Mouse (Mus musculus): ENCODE measurements around the gene Tnfsf15.

Tnfsf15 gene

DNA sequence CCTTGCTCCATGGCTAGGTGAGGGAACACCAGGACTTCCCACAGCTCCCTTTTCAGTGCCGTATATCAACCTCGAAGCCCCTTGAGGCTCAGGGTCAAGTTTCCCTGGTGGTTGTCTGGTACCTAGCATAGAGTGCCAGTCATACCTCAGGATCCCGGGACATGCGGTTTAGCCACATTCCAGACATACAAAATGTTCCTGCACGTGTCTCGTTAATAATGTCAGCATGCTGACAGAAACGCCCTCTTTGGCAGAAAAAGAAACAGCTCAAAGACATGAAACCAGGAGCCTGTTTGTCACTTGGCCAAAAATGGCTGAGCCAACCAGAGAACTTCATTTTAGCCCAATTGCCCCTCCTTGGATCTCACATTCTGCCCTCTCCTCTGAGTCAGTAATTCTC lies 2.8 kb downstream of the Tnfsf15 start:
- no peak for DNase-seq (ENCODE audit: low spot score)

DNA sequence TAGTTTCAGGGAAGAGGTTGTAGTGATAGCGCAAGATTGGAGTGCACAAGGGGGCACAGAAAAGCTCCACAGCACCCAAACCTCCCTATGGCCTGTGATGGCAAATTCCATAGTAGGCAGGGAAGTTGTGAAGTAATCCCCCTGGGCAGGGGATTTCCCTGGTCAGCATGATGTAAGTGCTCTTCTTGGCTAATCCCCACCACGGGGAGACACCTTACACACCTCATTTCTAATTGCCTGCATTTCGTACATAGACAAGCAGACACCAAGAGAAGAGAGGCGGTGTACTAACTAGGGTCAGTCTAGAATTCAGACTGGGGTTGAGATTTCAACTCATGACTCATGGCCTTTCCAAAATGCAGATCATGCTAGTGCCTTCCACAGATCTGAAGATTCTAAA lies 4.2 kb downstream of the Tnfsf15 start:
- DNase-seq (ENCODE audit: low spot score), result no peak

GRCm38 (mm10) chr4:63740001-63740400 lies 4.9 kb downstream of the Tnfsf15 start:
- DNase-seq (ENCODE audit: low spot score), result no peak

GRCm38 (mm10) chr4:63739524-63739923 lies 5.4 kb downstream of the Tnfsf15 start:
- DNase-seq (ENCODE audit: low spot score), result no peak

- no peak for DNase-seq (ENCODE audit: low spot score)
Measured at GRCm38 (mm10) chr4:63738364-63738997, 6.4 kb downstream of the Tnfsf15 start.

DNA sequence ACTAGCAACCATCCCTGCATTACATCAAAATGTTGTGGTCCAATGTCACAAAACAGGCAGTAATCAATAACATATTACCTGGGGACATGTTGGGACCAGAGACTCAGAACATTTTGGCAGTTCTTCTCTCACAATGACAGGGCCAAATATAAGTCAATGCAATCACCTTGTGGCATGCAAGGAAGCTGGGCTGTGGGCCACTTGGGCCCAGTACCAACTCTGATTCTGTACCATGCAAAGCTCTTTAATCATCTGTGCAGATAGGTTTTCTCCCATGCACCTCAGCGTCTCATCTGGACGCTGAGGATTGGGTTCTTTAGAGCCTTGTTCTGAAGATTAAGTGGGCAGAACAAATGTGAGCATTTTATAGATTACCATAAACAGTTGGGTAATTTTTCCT lies 13.6 kb downstream of the Tnfsf15 start:
- no peak for DNase-seq (ENCODE audit: low spot score)

DNA sequence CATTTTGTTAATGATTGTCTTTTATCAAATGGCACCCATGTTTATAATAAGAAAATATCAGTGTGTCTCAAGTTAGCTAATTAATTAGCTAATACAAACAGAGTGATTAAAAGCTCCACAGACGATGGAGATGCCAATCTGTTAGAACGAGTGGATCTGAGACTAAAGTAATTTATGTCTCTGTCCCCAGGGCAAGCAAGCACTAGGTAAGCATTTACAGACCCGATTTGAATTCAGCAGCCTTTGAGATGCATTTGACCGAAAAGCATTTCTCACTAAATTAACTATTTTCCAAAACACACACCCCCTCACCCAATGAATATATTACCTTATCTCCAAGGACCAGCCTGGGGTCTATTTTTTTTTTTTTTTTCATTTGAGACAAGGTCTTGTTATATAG lies 18.2 kb downstream of the Tnfsf15 start:
- DNase-seq (ENCODE audit: low spot score), result no peak

GRCm38 (mm10) chr4:63725981-63726380 lies 18.9 kb downstream of the Tnfsf15 start:
- no peak for DNase-seq (ENCODE audit: low spot score)

DNA sequence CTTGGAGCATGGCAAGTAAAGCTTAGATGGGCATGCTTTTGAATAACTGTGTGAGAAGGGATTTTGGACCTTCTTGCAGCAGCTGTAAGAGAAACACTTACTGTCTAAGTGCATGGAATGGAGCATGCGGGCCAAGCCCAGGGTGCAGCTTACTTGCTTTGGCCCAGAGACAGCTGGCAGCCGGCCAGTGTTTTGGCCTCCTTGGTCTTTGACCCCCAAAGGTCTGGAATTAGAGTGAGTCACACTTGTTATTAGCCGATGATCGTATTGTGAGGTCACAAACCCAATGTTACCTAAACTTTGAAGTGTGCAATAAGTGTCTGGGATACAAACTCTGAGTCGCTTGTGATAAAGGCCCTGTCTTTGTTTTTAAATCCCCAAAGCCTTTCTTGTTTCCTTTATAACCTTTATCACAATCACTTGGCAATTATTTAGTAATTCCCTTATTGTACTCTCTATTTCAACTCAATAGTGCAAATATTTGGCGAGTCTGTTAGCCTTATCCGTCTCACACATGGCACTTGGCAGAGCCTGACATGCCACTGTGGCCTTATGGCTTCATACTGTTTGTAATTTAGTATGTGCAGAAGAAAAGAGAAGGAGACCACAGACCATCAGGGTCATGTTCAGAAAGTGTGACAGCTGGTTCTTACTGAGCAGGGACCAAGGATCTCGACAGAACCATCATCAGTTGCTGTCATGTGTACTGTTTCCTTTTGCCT lies 26.8 kb downstream of the Tnfsf15 start:
- DNase-seq (ENCODE audit: low spot score), result no peak

DNA sequence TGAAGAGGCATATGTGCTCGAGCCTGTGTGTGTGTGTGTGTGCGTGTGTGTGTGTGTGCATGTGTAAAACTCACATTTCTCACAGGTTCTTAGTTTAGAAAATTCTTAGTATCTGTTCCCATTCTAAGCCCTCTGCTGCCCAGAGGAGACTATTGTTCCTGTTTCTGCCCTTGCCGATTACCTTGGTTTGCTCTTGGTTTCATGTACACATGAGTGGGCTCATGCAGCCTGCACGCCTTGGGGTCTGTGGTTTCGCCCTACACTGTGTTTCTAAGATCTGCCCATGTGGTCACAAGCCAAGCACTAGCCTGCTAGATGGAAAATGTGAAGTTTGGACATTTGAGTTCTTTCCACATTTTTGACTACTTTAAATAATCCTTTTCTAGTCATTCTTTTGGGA lies 33.0 kb downstream of the Tnfsf15 start:
- no peak for DNase-seq (ENCODE audit: low spot score)

DNA sequence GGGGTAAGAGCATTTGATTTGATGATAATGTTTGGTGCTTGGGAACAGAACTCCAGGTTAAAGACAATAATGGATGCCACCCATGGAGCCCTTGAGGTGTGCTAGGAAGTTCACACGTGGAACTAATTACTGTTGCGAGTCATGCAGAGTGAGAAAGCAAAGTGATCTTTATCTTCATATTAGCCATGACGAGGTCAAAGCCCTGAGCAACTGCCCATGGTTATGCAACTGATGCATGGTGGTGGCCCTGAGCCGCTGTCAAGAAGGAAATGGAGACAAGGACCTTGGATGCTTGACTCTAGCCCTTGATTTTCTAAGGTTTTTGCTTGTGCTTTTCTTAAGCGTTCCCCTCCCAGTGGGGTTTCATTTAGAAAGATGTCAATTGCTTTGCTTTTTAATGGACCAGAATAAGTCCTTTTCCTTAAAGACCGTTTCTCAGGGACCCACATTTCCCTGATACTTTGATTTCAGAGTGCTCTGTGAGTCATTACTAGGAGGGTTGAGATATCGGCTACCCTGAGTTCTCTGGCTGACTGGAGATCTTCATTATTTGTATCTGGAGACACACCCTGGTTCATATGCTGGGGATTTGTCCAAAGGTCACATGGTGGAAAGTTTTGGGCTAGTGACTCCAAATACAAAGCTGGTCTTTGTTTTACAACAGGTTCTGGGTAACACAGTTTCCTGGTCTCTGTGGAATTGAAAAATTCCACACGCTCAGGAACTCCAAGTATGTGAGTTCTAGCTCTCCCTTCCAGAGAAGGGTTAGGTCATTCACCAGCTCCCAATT lies 34.3 kb downstream of the Tnfsf15 start:
- no peak for DNase-seq (ENCODE audit: low spot score)

DNA sequence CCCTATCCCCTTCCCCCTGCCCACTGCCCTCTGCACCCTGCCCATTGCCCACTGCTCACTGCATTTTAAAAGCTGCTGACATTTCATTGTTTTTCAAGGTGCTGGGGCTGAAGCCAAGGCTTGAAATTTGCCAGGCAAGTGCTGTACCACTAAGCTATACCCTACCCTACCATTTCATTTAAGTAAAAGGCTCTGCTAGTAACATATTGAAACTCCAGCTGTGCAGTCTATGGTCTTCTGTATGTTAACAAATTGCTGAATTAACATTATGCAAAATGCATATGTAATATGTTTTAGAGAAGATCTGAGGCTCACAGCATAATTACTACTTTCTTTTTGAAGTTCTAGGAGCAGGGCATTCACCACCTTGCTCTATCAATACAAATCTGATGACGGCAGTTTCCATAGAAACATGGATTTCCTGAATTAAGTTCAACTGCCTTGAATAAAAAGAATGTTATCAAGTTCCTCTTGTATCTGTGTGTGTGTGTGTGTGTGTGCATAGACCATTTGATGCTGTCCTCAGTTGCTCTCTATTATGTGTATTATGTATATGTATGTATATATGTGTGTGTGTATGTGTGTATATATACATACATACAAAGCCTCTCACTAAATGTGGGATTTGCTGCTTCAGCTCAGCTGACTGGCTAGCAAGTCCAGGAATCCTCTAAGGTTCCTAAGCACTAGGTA lies 38.5 kb downstream of the Tnfsf15 start:
- no peak for DNase-seq (ENCODE audit: low spot score)

DNA sequence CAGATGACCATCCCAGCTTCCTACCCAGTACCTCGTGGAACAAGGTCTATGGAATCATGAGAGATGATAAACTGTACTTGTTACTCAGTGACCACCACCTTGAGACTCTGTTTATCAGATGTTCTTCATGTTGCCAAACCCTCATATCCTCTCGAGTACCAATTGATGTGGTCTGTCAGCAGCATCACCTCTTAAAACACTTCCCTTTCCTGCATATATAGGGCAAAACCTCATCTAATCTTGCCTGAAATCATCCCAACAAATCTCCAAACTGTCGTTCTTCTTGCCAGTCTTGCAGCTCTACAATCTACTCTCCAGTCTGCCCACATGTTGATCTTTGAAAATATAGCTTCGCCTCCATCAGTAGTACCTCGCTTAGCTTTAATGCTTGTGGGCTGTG lies 40.7 kb downstream of the Tnfsf15 start:
- DNase-seq (ENCODE audit: low spot score), result peak; percentile 7

- no peak for DNase-seq (ENCODE audit: low spot score)
Measured at GRCm38 (mm10) chr4:63703686-63704085, 41.2 kb downstream of the Tnfsf15 start.

GRCm38 (mm10) chr4:63702006-63702704 lies 42.8 kb downstream of the Tnfsf15 start:
- no peak for DNase-seq (ENCODE audit: low spot score)

DNA sequence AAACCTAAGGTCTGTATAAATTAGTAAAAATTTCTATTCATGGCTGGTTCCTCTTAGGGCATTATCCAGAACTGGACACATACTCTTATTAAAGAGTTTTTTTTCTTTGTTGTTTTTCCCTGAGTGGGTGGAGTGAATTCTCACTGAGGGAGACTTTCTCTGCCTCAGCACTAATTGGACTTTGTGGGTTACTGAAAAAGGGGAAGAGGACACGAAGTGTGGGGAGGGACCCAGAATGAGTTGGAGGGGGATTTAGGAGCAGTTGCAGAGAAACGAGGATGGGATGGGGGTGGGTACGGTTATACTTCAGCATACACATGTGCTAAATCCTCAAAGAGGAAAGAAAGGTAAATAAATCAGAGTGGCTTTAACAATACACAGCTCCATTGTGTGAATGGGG lies 45.2 kb downstream of the Tnfsf15 start:
- DNase-seq (ENCODE audit: low spot score), result no peak

DNA sequence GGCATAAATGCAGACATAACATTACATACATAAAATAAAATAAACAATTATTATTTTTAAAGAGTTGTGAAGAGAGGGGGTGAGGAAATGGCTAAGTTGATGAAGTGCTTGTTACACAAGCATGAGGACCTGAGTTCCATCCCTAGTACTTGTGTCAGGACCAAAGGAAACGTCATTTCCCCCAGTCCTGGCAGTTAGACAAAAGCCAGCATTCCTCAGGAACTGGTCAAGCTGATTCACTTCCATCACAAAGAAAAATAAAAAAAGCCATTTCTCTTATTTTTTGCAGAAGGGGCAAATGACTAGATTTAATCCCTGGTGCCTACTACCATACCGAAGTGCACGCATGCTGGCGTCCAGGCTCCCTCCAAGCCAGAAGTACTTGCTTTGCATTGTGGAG lies 48.0 kb downstream of the Tnfsf15 start:
- DNase-seq (ENCODE audit: low spot score), result no peak

DNA sequence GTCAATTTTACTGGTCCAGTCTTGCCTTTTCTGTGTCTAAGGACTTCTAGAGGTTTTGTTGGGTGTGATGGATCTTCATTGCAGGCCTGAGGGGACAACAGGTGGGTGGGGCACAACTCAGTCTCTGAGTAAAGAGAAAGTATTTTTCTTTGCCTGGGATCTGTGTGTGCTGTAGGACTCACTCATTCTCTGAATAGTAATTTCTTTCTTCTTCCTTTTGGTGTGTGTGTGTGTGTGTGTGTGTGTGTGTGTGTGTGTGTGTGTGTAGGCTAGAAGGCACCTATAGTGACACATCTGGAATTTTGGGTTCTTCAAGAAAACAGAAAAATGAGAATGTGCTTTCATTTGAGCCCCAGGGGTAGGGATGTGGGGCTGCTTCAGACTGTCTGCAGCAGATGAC lies 52.6 kb downstream of the Tnfsf15 start:
- DNase-seq (ENCODE audit: low spot score), result no peak

DNA sequence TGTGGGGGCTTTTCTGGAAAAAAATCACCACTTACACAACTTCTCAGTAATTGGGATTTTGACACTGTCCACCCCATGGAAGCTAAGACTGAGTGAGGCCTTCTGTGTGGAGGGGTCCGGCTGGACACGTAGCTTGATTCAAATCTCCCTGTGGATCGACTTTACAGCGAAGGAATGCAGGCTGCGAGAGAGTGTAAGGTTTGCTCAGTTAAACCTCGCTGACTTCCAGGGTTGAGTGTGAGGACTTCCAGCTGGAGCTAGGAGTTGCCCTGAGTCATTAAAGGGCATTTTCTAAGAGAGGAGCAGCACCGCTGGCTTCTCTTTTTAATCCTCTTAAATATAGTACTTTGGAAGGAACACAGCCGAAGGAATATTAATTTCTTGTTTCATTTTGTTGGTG lies 57.5 kb downstream of the Tnfsf15 start:
- no peak for DNase-seq (ENCODE audit: low spot score)

GRCm38 (mm10) chr4:63686157-63686556 lies 58.8 kb downstream of the Tnfsf15 start:
- DNase-seq (ENCODE audit: low spot score), result peak; percentile 22

DNA sequence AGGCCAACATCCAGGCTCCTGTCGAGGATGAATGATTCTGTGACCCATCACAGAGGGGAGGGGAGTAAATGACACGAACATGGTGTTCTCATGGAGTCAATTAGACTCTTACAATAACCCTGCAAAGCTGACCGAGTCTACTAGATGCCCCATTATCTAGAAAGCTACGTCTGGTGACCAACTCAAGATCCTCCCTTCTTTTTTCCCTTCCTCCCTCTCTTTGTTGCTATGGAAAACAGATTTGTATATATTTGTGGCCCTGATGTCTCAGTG lies 59.7 kb downstream of the Tnfsf15 start:
- no peak for DNase-seq (ENCODE audit: low spot score)
